Mouse (Mus musculus): ENCODE measurements around the gene Nr1d1.

- no peak for TF ChIP-seq CTCF (IDR thresholded peaks at IDR 0.05; ENCODE audit: borderline replicate concordance, extremely low read depth, insufficient read depth, insufficient read length)
- no peak for TF ChIP-seq POLR2A (IDR thresholded peaks at IDR 0.05; ENCODE audit: borderline replicate concordance, extremely low read depth, insufficient read depth, insufficient read length, poor library complexity, severe bottlenecking)
Observed at GRCm38 (mm10) chr11:98753264-98753663, 21.9 kb downstream of the Nr1d1 start.
